Mouse (Mus musculus) cortical plate, adult 2 months (tissue): ENCODE results near the gene Psma7. TPM values are rescaled to one million over a fixed set of nuclear protein-coding genes. Genes with fewer than 3 reads are reported as not detected.

ENCODE experiments used
- H3K27ac ChIP-seq: fragments of 200-500 bp; 2 replicates; pipeline ENCODE4 v1.5.1; 2012; ENCODE audit warnings: low read length, control low read depth, inconsistent platforms; ENCODE audit not compliant: insufficient read depth
- H3K4me1 ChIP-seq: fragments of 200-500 bp; 2 replicates; pipeline ENCODE4 v1.6.1; 2011; ENCODE audit warnings: low read length; ENCODE audit not compliant: control insufficient read depth, insufficient read depth
- H3K4me3 ChIP-seq: fragments of 200-500 bp; 2 replicates; pipeline ENCODE4 v1.5.1; 2011; ENCODE audit warnings: mild to moderate bottlenecking, low read length, control low read depth; ENCODE audit not compliant: insufficient read depth
- CTCF ChIP-seq: fragments of 200-500 bp; IDR thresholded peaks from 2 replicates; pipeline ENCODE4 v1.5.1; 2011; ENCODE audit warnings: mild to moderate bottlenecking, control low read depth, low read length; ENCODE audit not compliant: insufficient read depth; ENCODE audit errors: extremely low read depth
- POLR2A ChIP-seq: fragments of 200-500 bp; IDR thresholded peaks from 2 replicates; pipeline ENCODE4 v1.6.1; 2011; ENCODE audit warnings: mild to moderate bottlenecking, low read length, control low read depth; ENCODE audit not compliant: insufficient read depth; ENCODE audit errors: extremely low read depth
- polyA plus RNA-seq: library from polyadenylated mRNA; depleted of rRNA; stranded (reverse); fragments of >200 nt; gene quantifications from 2 replicates; pipeline ENCODE4 v1.2.3, GENCODE M21; 2012

The Psma7 gene
- polyA plus RNA-seq, 1 experiment, result 215 TPM

GRCm38 (mm10) chr2:180027768-180028167, 14.5 kb downstream of the Psma7 start:
- Histone ChIP-seq H3K4me1 (peaks cover 12% of the 10 kb centered on the region), H3K27ac (no peak overlapping the region), H3K4me3 (peak overlapping the region; percentile 89; the same call in 1 of the 2 replicates)
- TF ChIP-seq CTCF, result no peak
- no peak for TF ChIP-seq POLR2A

DNA sequence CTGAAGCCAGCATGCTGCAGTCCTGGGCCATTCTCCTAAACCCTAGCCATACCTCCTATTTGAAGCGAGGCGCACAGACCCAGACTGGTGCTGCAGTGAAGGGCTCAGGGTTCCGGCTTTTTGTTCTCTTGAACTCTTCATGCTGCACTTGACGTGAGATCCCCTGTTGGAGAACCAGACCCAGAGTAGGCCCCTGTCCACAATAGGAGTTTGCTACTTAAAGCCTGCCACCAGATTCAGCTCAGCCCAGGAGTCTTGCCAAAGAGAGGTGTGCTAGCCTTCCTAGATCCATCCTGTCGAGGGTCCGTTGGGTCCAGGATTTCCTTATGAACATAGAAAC, 16.4 kb downstream of the Psma7 start:
- TF ChIP-seq CTCF (no peak), POLR2A (no peak)
- H3K4me3 ChIP-seq, result peak overlapping the region; percentile 89
- H3K4me1 ChIP-seq, result peaks cover 12% of the 10 kb centered on the region
- H3K27ac ChIP-seq, result no peak overlapping the region

- Histone ChIP-seq H3K4me1 (peaks cover 14% of the 10 kb centered on the region), H3K4me3 (peak overlapping the region; percentile 89), H3K27ac (peak overlapping the region; percentile 94)
- TF ChIP-seq CTCF (no peak), POLR2A (no peak)
These were observed 16.9 kb downstream of the Psma7 start for GRCm38 (mm10) chr2:180025135-180025860.

DNA sequence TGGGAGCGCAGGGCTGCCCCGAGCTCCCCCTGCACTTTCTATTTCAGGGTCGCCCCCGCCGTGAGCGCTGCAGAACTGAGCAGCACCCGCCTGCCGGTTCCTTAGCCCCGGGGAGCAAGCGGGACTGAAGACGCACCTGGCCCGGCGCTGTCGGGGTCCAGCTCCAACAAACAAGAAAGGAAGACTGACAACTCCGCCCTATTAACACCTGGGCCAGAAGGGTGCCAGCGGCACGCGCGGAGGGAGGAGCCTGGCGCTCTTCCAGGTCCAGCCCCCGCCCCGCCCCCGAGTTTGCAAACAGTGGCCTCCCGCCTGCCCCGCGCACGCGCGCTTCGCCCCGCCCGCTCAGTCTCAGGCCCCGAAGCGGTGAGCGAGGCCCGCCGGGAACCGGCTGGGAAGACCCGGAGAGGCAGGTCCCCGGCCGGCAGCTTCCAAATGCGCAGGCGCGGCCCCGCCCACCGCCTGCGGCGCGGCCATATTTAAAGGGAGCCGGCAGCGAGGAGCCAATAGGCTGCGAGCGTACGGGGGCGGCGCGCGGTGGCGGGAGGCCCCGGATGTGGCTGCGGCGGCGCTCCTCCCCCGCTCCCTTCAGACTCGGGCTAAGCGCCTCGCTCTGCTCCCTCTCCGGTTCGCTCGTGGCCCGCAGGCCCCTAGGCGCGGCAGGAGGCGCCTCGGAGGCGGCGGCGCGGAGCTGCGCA, 17.7 kb downstream of the Psma7 start, which contains the start of gene Lsm14b:
Gene Lsm14b, plus strand, starts transcription at position 587 of the 698 bp plus-strand sequence.
- TF ChIP-seq POLR2A (peak; percentile 56; the same call in 1 of the 2 replicates), CTCF (no peak)
- Histone ChIP-seq H3K4me1 (peaks cover 14% of the 10 kb centered on the region), H3K4me3 (peak within 1 kb of the TSS; percentile 89), H3K27ac (peak within 1 kb of the TSS; percentile 94)

GRCm38 (mm10) chr2:180022751-180023150, 19.5 kb downstream of the Psma7 start:
- Histone ChIP-seq H3K4me3 (no peak overlapping the region), H3K4me1 (peaks cover 11% of the 10 kb centered on the region), H3K27ac (no peak overlapping the region)
- TF ChIP-seq CTCF (no peak), POLR2A (no peak)

DNA sequence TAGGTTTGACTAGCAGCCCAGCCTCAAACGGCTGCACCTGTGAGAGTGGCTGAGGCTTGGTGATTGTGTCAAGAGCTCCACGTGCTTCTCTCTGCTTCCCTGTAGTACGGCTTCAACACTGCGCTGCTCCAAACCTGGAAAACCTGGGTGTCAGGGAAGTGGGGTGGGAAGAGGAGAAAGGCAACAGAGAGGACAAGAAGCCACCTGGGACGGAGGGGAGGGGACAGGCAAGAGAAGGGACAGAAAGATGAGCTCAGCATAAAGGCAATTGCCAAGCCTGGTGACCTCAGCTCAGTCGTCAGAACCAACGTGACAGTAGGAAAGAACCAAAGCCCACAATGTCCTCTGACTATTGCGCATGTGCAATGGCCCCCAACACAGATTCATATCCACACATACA, 21.3 kb downstream of the Psma7 start:
- TF ChIP-seq CTCF (no peak), POLR2A (no peak)
- no peak overlapping the region for H3K27ac ChIP-seq
- H3K4me1 ChIP-seq, result peaks cover 3% of the 10 kb centered on the region
- H3K4me3 ChIP-seq, result no peak overlapping the region

DNA sequence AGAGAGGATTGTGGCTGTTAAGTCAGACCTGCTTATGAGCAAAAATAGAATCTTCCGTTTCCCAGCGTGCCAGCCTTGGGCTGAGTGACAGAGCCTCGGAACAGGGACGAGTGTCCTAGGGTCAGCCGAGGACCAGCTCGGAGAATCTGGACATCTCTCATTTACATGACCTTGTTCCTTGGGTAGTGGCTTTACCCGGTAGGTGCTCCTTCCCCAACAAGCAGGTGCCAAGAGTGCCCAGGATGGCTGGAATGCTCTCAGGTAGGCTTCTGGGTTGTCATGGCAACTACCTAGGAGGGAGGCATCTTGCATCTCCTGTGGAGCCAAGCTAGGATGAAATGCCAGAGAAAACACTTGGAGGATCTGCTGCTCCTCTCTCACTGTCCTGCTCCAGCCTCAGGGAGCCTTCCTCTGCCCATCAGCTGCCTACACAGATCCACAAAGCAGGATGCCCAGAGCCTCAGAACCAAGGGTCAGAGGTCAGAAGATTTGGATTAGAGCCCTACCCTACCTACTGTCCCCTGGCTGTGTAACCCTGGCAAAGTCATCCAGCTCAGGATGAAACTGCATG, 22.1 kb downstream of the Psma7 start:
- peaks cover 2% of the 10 kb centered on the region for H3K4me1 ChIP-seq
- TF ChIP-seq POLR2A (no peak), CTCF (no peak)
- H3K4me3 ChIP-seq, result no peak overlapping the region
- H3K27ac ChIP-seq, result no peak overlapping the region

GRCm38 (mm10) chr2:180018573-180018972, 23.7 kb downstream of the Psma7 start:
- H3K4me3 ChIP-seq, result no peak overlapping the region
- TF ChIP-seq POLR2A (no peak), CTCF (no peak)
- peaks cover 2% of the 10 kb centered on the region for H3K4me1 ChIP-seq
- H3K27ac ChIP-seq, result no peak overlapping the region

DNA sequence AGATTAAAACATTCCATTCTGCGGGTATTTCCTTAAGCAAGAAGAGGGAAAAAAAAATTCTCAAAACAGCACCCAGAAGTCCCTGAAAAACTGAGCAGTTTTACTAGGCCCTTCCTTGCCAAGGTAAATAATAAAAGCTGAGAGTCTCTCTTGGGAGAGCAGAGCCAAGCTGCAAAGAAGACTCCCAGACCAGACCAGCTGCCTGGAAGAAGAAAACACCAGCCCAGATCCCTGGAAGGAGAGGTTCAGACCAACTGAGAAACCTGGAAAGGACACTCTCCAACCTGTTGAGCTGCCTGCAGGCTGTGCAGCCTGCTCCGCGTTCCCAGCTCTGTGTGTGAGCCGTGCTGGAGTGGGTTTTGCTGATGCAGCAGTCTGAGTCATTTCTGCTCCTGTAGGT, 24.6 kb downstream of the Psma7 start:
- TF ChIP-seq CTCF (no peak), POLR2A (no peak)
- Histone ChIP-seq H3K4me3 (no peak overlapping the region), H3K4me1 (peaks cover 2% of the 10 kb centered on the region), H3K27ac (no peak overlapping the region)

DNA sequence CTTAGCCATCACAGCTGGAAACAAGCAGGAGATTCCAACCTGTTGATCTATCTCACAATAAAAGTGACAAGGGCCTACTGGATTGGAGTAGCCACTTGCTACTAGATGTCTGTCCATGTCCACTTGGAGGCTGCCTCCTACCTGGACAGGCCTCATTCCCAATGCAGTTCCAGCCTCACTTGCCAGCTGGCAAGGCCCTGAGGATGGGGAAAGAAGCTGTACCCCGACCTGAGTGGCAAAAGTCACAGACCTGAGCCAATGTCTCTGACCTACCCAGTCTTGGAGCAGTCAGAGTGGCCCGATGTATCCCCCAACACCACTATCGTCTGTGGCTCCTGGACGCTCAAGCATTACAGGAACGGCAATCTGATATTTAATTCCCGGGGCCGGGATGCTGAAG, 28.5 kb downstream of the Psma7 start:
- no peaks in the 10 kb centered on the region for H3K4me1 ChIP-seq
- H3K4me3 ChIP-seq, result no peak overlapping the region
- TF ChIP-seq CTCF, result no peak
- TF ChIP-seq POLR2A, result no peak
- H3K27ac ChIP-seq, result no peak overlapping the region
